Mouse (Mus musculus) gastrocnemius, postnatal 25 days (tissue): ENCODE results near the gene Kras. TPM values are rescaled to one million over a fixed set of nuclear protein-coding genes. Genes with fewer than 3 reads are reported as not detected.

Experiments used
- DNase-seq: peaks from one replicate; pipeline ENCODE4 v3.0.0; 2022
- total RNA-seq, 2 experiments: library from RNA; stranded (reverse); gene quantifications; 1 replicate in 1 of 2; 2 replicates in 1 of 2; pipeline ENCODE4 v1.2.3; 2021

Gene Kras
- total RNA-seq, 2 experiments from 2014 or later: 18.5 to 20.8 TPM

DNA sequence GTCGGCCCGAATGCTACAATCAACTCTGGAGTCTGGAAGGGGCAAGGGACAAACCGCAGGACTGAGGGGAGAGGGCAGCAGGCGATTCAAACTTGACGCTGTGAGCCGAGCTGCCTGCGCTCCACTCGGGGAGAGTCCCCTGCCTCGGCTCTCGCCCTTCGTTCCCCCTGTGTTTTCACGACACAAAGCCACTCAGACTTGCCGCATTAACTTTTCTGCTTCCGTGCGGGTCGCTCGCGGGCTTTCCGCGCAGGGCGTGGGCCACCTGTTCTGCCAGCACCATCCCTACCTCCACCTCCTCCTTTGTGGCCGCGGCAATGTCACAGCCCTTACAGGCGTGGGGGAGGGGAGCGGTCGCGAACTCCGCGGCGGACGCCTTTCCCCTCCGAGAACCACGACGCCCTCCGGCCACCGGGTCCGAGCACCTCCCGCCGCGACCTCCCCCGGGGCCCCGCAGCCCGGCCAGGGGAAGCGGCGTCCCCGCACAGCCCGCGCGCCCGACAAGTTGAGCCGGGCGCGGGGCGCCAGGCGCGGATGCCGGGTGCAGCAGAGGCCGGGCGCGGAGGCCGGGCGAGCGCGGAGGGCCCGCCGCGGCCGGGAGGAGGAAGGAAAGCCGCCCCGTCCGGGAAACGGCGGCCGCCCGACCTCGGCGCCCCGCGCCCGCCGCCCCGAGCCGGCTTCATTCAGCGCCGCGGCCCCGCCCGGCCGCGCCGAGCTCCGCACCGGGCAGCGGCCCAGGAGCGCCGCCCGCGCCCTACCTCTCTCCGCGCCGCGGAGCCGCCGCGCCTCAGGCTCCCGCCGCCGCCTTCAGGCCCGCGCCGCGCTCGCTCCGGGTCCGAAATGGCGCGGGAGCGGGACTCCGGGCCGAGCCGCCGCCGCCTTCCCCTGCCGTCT is 501 bp downstream of the Kras start:
- DNase-seq: peak; percentile 35

DNA sequence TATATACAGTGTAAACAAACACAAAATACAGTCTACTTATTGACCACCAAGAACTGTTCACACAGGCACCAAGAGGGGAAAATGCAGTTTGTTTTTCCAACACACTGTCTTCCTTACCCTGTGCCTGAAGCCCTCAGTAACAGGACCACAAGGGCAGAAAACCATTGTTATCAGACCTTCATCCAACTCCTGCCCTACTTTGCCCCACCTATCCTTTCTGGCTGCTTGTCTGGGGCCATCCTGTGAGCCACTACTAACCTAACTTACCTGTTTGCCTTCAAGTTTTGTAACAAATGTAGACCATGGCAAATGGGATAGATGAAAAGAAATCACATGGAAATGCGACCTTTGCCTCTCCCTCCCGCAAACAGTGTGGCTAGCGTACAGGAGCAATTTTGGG is 2.2 kb downstream of the Kras start:
- DNase-seq: no peak

DNA sequence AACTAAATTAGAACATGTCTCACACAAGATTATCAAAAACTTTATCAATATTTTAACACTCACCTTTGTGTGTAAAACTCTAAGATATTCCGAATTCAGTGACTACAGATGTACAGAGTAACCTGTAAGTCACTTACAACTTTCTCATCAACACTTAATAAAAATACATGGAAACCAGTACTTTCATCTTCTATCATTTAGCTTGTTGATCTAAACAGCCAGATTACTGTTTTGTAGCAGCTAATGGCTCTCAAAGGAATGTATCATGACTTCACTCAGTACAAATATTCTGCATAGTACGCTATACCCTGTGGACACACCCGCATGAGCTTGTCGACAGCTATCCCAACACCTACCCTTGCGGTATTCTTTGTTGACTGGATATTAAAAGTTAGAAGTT is 3.2 kb downstream of the Kras start:
- no peak for DNase-seq

DNA sequence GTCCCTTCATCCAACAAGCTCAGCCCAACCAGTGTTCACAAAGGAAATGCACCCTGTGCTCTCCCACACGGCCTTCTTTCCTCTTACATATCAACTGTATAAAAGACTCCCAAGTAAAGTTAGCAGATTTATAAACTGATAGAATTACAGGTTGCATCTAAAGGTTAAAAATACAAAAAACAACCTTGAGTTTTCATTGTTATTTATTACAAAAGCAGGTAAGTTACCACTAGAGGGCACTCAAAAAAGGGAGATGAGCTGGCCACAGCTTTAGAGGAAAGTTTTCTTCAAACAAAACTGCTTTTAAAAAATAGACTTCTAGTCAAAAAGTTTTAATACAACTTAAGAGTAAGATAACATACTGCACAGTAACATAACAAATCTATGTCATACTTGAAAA is 7.5 kb downstream of the Kras start:
- DNase-seq: no peak

DNA sequence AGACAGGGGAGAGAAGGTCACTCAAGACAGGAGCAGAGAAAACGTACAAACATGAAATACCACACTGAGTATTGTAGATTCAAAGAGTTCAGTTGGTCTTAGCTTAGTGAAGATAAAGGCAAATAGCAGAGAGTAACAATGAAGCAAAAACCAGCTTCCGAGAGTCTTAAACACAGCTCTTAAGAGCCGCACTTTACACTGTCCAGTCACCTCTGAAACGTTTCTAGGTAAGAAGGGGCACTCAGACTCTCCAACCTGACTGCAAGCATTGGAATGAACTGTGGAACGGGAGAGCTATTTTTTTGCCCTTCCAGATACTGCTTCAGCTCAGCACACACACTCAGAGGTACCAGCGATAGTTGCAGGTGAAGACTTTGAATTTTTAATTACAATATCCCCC is 9.8 kb downstream of the Kras start:
- no peak for DNase-seq

DNA sequence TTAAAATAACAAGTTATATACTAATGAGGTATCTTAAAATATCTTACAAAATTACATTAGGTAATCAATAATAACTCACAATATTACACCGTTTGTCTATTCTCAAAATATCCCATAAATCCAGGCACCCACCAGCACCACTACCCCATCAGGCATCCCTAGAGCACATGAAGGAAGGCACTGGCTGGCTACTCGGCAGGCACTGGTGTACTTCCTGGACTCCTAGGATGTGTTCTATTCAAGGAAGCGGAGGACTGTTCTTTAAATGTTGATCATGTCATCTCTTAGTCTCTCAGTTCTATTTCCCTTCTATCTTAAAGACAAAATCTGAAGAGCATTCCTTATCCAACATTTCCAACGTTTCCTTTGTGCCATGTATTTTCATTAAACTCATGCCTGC is 12.9 kb downstream of the Kras start:
- no peak for DNase-seq

DNA sequence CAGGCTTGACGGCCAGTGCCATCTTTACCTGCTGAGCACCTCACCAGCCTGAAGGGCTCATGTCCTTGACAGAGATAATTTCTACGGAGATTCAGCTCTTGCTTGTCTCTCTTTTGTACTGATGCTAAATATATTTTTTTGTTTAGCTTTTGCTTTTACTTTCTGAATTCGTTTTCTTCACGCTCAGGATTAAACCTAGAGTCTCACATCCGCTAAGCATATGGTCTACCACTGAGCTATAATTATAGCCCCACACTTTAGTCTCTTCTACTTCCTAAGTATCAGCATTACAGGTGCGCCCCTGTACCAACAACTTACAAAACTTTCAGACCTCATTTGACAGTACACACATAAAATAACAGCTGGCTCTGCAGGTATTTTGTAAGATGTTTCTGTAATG is 14.7 kb downstream of the Kras start:
- no peak for DNase-seq

DNA sequence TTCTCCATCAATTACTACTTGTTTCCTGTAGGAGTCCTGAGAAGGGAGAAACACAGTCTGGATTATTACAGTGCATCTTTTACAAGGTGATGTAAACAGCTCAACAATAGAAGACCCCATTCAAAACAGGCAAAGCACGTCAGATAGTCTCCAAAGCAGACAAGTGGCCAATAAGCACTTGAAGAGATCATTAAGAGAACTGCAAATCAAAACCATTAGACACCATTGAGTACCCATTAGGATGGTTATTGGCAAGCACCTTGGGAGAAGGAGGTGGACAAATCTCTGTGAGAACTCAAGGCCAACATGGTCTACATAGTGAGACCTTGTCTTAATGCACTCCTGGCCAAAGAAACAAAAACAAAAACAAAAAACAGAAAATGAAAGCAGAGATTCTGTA is 15.6 kb downstream of the Kras start:
- DNase-seq: no peak

DNA sequence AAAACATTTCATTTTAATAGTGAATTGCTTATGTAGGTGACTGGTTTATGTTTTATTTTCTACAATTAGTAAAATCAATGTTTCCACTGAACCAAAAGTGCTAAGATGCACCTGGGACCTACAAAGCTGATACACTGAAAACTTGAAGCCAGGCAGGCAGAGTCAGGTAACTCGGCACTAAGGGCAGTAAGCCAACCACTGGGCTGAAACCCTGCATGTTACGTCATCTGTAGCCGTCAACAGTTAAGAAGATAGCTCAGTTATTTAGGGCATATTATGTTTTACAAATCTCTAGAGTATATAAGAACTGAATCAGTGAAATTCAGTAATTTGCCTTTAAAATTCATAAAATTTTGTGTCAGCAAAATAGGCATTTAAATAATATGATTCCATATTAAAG is 23.7 kb downstream of the Kras start:
- no peak for DNase-seq

DNA sequence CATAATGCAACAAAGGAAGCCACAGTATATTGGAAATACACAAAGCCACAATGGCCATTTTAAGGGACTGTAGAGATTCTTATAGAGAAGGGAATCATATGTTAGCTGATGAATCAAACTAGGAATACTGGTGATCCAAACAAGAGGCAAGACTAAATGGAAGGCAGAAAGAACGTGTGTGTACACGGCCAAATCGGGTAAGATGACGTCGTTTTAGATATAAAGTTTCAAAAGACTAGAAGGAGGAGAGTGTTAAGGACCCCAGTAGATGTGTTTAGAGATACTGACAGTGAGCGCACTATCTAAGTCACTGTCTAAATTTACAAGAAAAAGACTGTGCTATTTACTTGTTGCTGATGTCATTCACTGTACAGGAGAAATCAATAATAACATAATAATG is 25.8 kb downstream of the Kras start:
- no peak for DNase-seq

DNA sequence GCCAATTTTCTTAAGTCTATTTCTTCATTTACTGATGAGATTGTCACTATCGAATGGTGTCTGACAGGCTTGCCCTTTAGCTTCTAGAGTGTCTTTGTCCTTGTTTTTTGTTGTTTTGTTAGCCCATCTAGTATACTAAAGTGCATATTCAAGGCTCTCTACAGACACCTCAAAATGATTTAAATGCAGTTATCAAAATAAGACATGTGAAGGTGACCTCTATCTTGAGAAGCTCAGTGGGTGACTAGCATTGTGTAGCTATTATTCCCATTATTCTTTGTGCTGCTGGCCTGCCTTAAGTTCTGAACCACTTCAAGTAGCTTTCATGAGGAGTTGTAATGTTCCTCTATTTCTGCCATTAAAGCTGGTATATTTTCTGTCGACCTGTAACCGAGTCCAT is 34.2 kb downstream of the Kras start:
- no peak for DNase-seq

DNA sequence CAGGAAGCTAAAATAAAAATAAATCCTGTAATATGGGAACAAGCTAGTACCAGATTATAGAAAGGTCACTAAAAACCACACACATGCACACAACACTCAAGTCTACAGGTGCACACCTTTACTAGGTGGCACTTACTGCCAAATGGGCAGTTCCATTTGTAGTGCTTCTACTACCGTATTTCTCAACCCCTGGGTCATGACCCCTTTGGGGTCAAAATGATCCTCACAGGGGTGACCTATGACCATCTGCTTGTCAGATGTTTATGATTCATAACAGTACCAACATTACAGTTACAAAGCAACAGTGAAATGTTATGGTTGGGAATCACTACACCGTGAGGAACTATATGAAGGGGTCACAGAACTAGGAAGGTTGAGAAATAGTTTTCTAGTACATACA is 36.1 kb downstream of the Kras start:
- no peak for DNase-seq

DNA sequence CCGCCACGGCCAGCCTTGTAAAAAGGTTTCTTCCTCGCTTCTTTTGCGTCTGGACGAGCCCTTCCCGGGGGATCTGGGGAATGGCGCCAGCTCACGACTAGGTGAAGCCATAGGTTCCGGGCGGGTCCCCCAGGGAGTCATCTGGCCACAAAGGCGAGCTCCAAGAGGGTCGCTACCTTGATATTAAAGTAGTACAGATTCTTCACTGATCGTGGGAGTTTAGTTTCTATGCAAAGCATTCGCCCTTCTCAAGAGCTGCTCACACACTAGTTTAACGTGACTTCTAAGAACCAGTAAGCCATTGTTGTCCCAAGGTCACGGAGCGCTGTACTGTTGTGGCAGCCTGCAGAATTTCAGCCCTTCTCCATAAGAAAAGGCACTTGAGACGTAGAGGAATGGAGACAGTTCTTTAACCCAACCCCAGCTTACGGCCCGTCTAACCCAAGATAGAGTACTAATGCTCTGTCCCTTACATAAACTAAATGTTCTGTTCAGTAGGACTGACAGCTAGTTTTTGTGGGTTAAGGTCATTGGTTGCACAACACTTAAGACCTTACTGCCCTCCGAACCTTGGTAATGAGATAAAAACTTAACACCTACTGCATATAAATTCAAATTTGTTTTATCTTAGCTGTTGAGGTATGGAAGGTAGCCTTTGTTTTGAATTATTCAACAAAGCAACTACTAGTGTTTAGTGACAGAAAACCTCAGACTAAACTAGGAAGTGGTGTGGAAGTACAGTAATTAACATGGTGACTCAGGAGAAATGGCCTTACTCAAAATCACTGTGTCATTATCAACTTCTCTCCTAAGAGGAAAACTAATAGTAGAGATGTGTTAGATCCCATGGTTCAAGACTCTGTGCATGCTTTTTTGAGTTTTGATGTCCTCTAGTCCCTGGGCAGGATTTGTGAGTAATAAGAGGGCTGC is 38.4 kb downstream of the Kras start:
- no peak for DNase-seq

DNA sequence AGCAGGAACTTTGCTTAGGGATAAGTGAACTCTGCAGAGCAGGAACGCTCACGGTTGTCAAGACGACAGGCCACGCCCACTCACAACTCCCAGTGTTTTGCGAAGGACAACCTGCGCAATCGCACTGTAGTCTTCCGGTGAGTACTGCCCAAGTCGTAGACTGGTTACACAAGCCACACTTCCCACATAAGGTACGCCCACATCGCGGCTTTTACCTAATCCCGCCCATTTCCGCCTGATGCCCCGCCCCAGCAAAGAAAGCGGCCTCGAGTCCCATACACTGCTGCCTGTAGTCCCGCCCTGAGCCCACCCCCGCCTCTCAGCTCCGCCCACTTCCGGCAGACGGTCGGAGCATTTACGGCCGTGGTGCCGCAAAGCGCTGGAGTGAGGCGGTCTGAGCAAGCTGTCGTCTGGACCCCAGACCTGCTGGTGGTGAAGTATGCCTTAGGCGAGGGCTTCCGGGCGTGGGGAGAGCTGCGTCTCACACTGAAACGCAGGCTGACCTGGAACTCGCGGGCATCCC is 39.2 kb downstream of the Kras start, which contains the start of the genes Casc1 and Etfrf1:
Gene Casc1, minus strand, starts transcription at position 190 of the 523 bp plus-strand sequence.
Gene Etfrf1, plus strand, starts transcription at position 319 of the 523 bp plus-strand sequence.
- peak; percentile 100 for DNase-seq

DNA sequence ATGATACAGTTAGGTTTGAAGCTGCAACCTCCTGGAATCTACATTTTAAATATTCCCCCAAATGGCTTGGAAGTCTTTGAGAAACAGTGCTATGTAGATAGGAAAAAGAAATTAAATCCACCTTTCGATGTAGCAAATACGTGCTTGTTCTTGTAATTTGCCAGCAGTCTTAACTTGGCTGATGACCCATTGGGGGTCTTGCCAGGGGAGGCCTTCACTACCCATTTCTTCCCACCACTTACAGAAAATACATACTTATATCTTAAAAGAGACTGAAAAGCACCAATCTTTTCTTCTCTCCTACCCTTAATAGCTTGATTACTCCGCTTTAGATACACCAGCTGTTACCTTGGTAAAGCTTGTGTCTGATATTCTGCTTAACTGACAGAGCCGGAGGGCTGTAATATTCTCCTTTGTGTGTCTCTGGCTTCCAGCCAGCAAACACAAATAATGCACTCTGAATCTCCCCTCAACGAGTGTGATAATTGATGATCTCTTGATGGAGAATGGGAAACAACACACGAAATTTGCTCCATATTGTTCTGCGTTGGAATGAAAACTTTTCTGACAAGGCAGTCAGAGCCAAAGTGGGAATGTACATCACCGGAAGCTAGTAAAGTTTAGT is 39.9 kb downstream of the Kras start:
- DNase-seq: no peak

DNA sequence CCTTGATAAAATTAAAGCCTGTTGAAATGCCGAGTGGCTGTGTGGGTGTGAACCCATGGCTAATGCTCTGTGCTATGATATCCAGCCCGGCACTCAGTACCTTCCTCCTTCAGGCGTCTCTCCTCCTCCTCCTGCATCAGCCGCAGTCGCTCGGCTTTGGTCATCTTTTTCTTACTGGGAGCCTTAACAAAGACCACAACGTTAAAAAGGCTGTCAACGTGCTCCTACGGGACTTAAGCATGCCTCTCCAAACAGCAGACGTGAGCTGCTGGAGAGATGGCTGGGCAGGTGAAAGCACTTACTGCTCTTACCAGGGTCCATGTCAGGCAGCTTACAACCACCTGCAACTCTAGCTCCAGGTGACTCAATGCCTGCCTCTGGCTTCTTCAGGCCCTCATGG is 44.9 kb downstream of the Kras start:
- no peak for DNase-seq

DNA sequence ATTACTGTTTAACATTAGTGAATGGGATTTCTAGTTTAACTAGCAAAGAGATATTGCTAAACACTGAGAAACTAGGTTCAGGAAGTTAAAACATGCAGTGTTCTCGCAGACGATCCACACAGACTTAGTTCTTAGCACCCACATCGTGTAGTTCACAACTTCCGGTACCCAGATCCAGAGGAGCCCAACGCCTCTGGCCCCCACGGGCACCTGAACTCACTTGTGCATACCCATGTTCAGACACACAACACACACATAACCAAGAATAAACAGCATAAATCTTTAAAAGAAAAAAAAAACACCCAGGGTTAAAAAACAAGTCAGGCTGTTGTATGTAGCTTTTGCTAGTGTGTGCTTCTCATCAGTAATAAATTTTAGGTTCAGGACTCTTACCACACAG is 45.6 kb downstream of the Kras start:
- DNase-seq: no peak

DNA sequence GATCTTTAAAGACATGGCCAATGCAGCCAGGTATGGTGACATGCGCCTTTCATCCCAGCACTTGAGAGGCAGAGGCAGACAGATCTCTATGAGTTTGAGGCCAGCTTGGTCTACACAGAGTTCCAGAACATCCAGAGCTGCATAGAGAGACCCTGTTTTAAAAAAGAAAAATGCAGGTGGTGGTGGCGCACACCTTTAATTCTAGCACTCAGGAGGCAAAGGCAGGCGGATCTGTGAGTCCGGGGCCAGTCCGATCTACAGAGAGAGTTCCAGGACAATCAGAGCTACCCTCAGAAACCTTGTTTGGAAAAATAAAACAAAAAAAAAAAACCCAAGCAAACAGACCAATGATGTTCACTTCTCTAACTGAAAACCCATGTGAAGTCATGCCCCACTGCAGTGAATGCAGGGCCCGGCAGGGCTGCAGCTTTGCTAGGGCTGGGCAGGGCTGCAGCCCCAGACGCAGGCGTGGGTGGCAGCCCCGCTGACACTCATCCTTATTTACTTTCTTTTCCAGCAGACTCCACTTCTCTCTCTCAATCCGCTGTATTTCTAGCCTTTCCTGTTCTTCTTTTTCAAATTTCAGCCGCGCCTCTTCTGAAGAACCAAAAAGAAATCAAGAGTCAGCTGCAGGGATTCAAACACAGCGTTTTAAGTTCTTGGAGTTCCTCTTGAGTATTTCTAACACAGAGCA is 47.5 kb downstream of the Kras start:
- DNase-seq: no peak

DNA sequence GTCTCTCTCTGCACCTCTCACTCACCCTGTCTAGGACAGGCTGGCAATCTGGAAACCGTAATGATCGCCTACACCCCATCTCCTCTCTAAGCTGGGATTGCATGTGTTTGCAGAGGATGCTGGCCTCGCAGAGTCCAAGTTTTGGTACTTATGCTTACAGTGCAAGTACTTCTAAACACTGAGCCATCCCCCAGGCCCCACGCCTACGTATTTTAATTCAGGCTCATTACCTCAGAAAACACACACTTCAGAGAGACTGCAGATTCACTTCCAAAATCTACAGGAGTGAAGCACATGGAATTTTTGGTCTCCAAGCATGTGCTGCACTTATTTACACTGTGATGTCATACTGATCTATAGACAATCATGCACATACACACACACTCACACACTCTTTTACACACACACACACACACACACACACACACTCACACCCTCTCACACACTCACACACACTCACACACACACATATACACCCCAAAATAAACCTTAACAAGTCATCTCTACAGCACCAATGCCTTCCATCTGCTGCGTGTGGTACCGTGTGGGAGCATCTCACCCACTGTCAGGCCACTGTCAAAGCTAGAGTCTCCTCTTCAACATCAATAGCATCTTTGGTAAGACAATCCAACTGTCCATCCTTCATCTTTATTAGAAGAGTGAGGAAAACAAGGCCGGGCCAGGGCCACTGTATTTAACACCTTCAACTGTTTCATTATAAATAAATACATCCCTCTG is 51.9 kb downstream of the Kras start:
- no peak for DNase-seq

DNA sequence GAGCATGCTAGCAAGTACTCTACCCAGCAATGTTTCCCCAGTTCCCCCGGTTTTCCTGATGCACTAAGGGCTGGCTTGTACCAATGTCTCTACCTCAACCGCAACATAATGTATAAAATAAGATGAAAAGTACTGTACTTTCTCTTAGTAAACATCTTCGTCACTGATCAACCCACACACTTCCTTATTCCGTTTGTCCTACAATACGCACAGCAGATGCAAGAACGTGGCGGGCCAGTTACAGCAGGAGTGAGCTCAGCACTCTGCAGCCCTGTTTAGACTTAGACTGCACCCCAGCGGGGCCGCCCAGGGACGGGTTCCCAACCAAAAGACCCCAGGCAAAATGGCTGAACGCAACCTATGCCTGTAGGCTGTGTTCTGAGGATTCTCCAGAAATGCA is 56.6 kb downstream of the Kras start:
- no peak for DNase-seq

DNA sequence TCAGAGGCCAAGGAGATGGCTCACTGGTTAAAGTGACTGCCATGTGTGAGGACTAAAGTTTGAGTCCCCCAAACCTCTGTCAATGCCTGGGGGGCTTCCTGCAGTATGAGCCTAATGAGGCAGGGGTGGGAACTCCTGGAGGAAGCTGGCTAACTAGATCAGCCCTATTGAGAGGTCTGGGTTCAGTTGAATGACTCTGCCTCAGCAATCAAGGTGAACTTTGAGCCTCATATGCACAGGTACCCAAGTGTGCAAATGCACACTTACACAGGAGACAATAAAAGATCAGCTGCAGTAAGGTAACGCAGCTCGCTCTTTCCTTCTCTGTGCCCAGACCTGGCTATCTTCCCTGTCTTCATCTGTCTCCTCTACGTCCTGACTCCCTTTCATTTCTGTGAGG is 57.0 kb downstream of the Kras start:
- no peak for DNase-seq
